Mouse (Mus musculus) heart, adult 8-10 months (tissue): ENCODE data around the gene Prss23. TPM values are rescaled to one million over a fixed set of nuclear protein-coding genes. Genes with fewer than 3 reads are reported as not detected.

Experiments
- DNase-seq: peaks from one replicate; pipeline ENCODE4 v3.0.0; 2022; ENCODE audit warnings: low spot score
- total RNA-seq, 4 experiments: library from RNA; stranded (reverse); gene quantifications; 2 replicates each; pipeline ENCODE4 v1.2.4; 2022

The Prss23 gene
- total RNA-seq, 4 experiments from 2014 or later: 12.3 to 19.3 (median 17.8) TPM

DNA sequence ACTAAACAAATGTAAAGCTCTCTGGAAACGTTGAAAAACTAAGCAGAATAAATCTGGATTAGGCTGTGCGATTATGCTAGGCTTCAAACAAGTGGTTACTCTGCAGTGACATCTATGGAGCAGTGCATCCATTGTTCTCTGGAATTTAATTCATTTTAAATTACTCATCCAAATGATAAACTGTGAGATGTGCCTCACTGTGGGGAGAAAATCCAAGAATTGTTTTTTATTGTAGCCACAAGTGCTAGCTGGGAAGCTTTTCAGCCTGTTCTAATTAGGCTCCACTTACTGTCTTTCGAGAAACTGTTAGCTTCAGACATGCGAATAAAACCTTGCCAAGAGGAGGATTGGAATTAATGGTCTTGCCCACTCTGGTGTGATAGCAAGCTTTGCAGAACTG is 18.3 kb downstream of the Prss23 start:
- DNase-seq: no peak

DNA sequence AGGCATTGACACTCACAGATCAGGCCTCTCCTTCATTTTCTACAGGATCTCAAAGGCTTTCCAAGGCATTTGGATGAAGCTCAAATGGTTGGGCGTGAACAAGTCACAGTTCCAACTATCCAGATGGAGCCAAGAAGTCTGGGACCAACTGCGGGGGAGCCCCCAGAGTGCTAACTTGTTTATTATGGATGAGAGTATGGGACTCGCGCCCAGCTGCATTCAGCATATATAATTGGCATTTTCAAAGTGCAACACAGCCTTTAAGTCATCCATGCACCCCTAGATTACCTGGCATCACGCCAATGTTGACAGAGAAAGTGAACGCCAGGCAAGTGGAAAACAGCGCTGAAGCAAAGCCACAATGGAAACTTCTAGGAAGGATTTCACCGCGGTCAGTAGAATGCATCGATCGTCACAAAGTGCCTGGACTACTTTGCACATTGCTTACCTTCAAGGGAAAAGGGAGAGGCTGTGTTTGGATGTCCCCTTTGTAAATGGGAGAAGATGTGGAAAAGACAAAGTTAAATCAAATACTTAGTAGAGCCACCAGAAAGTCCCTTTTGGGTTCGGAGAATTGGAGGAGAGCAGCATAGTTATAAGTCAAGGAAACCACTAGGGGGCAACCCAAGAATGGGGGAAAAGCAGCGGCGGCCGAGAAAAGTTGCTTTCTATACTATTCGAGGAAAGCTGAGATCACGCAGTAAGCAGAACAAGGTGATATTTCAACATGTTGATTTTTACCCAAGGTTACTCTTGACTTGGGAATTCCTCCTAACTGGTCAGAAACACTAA is 27.3 kb downstream of the Prss23 start:
- DNase-seq: peak; percentile 79

DNA sequence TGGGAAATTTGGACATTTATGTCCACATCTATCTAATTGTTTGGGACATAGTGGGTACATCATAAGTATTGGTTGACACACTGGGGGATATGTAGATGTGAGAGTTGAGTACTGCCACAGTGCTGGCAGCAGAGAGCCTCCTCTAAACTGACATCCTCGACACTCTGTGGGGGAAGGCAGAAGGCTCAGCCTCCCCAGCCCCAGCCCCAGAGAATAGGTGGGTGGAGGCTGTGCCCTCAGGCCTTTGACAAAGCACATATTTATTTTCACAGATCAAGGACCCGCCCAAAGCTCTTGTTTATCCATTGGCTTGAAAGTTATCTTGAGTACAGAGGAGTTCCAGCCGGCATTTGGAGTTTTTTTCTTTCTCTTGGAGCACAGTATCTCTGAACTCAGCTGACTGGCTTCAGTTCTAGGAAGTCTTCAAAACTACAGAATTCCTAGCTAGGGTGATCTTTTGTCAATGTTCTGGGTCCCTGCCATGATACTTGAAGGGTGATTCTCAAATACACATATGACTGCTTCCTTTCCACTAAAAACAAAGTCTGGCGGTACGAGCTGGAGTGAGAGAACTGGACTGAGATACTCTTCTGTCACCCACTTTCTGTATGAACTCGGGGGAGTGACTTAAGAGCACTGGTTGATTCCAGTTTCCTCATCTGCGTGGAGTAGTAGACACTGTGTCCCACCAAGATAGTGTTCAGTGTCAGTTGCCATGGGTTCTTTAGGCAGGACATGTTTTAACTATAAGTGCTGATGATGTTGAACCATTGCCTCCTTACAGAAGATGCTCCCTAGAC is 43.0 kb downstream of the Prss23 start:
- DNase-seq: no peak

DNA sequence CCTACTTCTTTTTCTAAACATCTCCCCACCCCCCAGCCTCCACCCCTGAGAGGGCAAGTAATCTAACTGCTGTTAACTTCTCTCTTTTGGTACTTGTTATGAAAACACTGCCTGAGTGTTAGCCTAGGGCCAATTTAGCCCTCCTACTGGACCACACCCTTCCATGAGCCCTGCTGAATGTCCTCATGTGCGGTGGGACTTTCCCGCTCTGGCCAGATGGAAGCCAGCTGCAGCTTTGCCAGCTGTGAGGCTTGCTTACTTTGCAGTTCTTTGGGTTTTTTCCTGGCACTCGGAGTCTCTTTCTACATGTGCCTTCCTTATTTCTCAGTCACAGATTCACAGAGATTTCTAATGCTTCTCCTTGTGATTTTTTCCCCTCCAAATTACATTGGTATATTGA is 45.3 kb downstream of the Prss23 start:
- peak; percentile 44 for DNase-seq

DNA sequence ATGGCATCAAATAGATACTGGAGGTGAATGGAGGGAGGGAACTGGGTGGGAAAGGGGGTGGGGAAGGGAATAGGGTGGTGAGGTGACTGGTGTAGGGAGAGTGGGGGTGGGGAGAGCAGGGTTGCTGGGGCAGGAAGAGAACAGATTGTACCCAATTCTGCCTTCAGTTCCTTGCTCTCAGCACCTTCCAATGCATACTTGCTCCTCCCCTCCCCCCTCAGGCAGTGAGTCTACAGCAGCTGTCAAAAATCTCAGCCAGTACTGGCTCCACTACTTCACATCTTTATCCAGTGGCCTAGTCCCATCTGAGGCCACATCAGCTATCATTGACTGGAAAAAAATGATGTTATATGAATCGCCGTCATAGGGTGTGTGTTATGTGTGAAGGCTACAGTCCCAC is 48.5 kb downstream of the Prss23 start:
- peak; percentile 30 for DNase-seq

DNA sequence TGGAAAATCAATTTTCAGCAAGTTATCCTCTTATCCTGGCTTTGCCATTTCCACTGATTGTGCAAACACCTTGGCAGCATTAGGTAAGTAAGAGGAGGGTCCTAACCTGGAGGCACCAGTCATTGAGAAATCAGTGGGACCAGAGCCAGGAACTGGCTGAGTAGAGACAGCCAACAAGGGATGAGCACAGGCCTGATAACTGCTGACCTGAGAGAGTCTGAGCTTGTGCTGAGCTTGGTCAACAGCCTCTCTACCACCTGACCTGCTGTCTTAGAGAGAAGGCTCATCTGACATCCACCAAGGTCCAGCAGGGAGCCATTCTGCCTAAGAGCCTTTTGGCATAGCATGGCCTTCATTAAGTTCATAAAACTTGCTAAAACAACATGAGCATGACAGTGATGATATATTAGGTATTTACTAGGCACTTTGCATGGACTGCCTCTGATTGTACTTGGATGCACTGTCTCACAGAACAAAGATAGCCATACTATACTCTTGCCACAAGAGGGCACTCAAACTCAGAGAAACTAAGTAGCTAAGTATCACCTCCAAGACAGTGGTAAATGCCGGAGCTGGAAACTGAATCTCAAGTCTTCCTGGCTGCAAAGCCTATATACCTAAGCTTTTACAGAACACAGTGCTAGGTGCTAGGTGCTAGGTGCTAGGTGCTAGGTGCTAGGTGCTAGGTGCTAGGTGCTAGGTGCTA is 49.5 kb downstream of the Prss23 start:
- DNase-seq: peak; percentile 62

DNA sequence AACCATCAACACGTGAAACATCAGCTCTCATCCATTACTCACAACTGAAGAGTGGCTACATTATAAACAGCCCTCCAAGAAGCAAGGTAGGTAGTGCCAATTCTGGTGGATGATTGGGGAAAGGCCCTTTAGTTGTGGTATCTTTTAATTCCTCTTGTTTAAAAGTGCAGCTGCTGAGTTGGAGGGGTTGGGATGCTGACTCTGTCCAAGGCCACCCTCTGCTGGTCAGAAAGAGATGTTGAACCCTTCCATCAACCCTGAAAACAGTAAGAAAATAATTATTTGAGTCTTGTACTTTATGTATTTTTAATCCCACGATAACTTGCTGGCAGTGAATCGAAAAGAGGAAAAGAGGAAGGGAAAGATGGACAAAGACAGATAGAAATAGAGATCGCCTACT is 53.5 kb downstream of the Prss23 start:
- DNase-seq: peak; percentile 28

DNA sequence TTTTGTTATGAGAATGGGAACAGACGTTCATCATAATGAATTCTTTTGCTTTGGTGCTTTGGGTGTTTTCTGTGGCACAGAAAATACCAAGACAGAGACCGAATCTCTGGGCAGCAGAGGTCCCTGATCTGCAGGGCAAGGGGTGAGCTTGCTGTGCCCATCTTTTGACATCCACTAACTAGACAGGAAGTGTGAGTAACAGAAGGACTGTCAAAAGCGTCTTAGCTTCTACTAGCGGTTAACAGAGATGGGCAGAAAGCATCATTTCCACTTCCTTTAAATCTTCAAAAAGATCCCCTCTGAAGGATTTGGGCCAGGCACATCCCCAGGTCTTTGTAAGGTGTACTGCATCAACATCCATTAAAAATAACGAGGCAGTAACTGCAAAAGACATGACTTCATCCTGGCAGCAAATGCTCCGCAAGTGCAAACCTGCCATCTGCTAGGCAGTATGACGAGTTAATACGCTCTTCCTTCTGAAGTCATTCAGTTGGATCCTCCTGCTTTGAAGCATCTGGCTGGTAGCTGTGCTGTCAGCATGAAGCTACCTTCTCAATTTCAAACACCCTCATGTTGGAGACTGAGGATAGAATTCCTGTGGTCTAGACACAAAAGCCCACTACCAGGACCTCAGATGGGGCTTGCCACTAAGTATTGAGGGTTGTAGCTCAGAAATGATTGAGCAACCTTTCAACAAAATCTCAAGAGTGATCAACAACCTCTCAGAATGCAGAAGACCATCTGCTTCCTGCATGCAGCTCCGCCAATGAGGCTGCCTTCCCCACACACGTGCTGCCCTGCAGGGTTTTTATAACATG is 63.0 kb downstream of the Prss23 start:
- no peak for DNase-seq

DNA sequence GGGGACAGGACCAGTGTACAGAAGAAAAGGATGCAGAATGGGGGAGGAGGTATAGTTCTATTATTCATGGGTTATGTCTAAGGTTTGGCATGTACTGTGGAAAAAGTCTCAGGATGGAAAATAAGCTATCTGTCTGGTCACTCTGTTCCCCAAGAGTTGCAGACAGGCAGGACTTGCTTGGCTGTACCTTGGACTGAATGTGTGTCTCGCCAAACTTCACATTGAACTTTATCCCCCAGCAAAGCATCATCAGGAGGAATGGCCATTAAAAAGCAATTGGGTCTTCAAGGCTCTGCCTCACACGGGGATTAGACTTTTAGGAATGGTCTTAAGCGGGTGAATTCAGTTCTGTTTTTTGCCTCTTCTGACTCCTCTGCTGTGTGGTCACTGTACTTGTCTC is 63.7 kb downstream of the Prss23 start:
- no peak for DNase-seq

DNA sequence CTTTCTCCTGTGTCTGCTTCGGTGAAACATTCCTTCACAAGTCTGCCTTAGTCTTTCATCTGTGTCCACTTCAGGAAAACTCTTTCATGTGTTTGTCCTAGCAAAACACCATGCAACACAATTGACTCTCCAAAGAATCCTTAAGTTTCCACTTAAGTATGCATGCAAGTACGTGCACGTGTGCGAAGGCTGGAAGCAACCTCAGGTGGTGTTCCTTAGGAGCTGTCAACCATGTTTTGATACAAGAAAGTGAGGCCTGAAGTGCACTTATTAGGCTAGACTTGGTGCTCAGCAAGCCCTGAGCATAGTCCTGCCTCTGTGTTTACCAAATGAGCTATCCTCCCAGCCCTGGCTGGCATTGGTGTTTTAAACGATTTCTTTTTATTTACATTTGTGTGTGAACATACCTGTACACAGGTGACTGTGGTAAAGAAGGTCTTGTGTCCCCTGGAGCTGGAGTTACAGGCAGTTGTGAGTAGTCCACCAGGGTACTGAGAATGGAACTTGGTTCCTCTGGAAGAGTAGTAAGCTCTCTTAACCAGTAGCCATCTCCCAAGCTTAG is 64.3 kb downstream of the Prss23 start:
- DNase-seq: no peak

DNA sequence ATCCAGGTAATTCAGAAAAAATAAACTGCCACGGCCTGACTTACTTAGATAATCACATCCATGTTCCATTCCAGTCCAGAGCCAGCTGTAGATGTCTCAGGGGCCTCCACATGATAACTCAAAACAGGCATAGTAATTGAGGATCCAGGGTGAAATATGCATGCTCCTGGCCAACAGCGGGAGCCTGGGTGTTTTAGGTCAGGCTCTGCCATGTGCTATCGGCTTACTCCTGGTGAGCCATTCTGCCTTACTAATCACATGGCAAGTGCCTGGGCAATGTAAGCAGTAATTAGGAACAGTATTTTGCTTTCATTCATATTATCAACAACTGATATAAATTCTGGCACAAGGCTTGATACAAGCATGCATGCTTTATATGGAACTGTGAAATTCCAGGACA is 65.6 kb downstream of the Prss23 start:
- DNase-seq: peak; percentile 33

DNA sequence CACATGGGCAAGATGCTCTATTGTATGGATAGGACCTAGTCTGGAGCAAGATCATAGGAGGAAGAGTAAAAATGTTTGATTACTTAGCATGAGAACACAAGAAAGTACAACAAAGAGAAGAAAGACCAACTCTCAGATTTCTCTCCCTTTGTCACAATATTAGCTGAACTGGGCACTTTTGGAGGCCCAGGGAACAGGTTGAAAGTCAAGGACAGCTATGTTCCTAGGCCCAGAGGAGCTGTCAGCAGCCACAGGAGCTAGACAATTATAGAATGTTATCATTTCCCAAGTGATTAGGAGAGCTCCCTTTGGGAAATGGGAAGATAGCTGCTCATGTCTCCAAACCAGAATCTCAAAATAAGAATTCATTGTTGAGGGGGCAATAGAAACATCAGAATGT is 66.1 kb downstream of the Prss23 start:
- no peak for DNase-seq

DNA sequence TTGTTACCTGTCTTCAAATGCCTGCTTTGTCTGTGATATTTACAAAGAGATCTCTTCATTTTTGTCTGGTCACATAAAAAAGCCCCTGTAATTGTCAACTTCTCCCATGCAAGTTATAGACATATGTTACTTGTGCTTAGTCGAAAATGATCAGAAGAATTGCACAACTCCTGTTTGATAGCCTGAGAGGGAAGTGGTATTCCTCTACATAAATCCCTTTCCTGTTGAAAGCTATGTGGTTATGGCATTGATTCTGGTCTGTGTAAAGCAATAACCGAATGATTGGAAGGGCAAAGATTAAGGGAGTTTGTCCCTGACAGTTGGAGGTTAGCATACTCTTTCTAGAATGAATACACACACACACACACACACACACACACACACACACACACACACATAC is 67.3 kb downstream of the Prss23 start:
- no peak for DNase-seq

Other genes with a start within 250 kb of the Prss23 start
- gene Tmem135, start 123.0 kb downstream of the Prss23 start, total RNA-seq: 10 to 100 TPM; 30.3 to 39.6 (median 36.3) TPM
- 10 to 100 TPM; 23.6 to 31.0 (median 28.6) TPM for gene Fzd4, start 122.8 kb downstream of the Prss23 start, total RNA-seq
- gene Me3, start 105.2 kb upstream of the Prss23 start, total RNA-seq: 100 to 1,000 TPM; 141 to 151 (median 146) TPM